Mouse (Mus musculus) liver, embryonic 12.5 days (tissue): ENCODE data around the gene Ada. TPM values are rescaled to one million over a fixed set of nuclear protein-coding genes. Genes with fewer than 3 reads are reported as not detected.

ENCODE experiments used
- polyA plus RNA-seq: library from polyadenylated mRNA; unstranded; fragments of >200 nt; fragmentation: Nextera tagmentation; extraction: Ambion mirVana; gene quantifications from 2 replicates; pipeline ENCODE4 v1.2.1, GENCODE M21; 2016

The Ada gene
- polyA plus RNA-seq, 1 experiment from 2014 or later, result 6.7 TPM

Other genes starting within 250 kb of the Ada start
- gene Hnf4a, start 243.4 kb downstream of the Ada start, polyA plus RNA-seq, result 15.1 and 15.4 TPM in 2 replicates
- gene Ttpal, start 147.9 kb downstream of the Ada start, polyA plus RNA-seq, result 18.2 and 20.4 TPM in 2 replicates
- gene Serinc3, start 105.1 kb downstream of the Ada start, polyA plus RNA-seq, result 127 and 132 TPM in 2 replicates
- gene Pkig, start 91.9 kb downstream of the Ada start, polyA plus RNA-seq, result 133 and 134 TPM in 2 replicates
- gene Ccn5, start 70.6 kb upstream of the Ada start, polyA plus RNA-seq, result 0.14 and 0.15 TPM in 2 replicates
- gene Kcnk15, start 103.4 kb upstream of the Ada start, polyA plus RNA-seq, result not detected in 2 replicates
- 0.07 and 0.11 TPM in 2 replicates for gene Rims4, start 168.4 kb upstream of the Ada start, polyA plus RNA-seq
- gene Ywhab, start 244.7 kb upstream of the Ada start, polyA plus RNA-seq, result 154 and 161 TPM in 2 replicates